Mouse (Mus musculus): ENCODE results near the gene Sh3pxd2a.

The Sh3pxd2a gene

GRCm38 (mm10) chr19:47222154-47222840 is 241.9 kb downstream of the Sh3pxd2a start:
- no peak for DNase-seq

- DNase-seq = no peak
These were observed 242.6 kb downstream of the Sh3pxd2a start for GRCm38 (mm10) chr19:47221500-47222153.

GRCm38 (mm10) chr19:47221006-47221405 is 243.2 kb downstream of the Sh3pxd2a start:
- no peak for DNase-seq

GRCm38 (mm10) chr19:47220232-47220631 is 244.0 kb downstream of the Sh3pxd2a start:
- no peak for DNase-seq

- no peak for DNase-seq
These were observed 244.6 kb downstream of the Sh3pxd2a start for GRCm38 (mm10) chr19:47219622-47220021.

- no peak for DNase-seq
These were observed 247.4 kb downstream of the Sh3pxd2a start for GRCm38 (mm10) chr19:47216766-47217165.

- DNase-seq = no peak
These were observed 250.7 kb downstream of the Sh3pxd2a start for GRCm38 (mm10) chr19:47213470-47213869.

GRCm38 (mm10) chr19:47212401-47212800 is 251.8 kb downstream of the Sh3pxd2a start:
- DNase-seq = no peak

- no peak for DNase-seq
These were observed 252.4 kb downstream of the Sh3pxd2a start for GRCm38 (mm10) chr19:47211609-47212312.

- no peak for DNase-seq
These were observed 253.8 kb downstream of the Sh3pxd2a start for GRCm38 (mm10) chr19:47210432-47210831.

Data from right cerebral cortex, postnatal 25 days (tissue).